Mouse (Mus musculus): ENCODE measurements around the gene Thy1. TPM values are rescaled to one million over a fixed set of nuclear protein-coding genes. Genes with fewer than 3 reads are reported as not detected.

Gene Thy1
- total RNA-seq (2021) = 10 to 100 TPM; 16.2 to 18.8 TPM

DNA sequence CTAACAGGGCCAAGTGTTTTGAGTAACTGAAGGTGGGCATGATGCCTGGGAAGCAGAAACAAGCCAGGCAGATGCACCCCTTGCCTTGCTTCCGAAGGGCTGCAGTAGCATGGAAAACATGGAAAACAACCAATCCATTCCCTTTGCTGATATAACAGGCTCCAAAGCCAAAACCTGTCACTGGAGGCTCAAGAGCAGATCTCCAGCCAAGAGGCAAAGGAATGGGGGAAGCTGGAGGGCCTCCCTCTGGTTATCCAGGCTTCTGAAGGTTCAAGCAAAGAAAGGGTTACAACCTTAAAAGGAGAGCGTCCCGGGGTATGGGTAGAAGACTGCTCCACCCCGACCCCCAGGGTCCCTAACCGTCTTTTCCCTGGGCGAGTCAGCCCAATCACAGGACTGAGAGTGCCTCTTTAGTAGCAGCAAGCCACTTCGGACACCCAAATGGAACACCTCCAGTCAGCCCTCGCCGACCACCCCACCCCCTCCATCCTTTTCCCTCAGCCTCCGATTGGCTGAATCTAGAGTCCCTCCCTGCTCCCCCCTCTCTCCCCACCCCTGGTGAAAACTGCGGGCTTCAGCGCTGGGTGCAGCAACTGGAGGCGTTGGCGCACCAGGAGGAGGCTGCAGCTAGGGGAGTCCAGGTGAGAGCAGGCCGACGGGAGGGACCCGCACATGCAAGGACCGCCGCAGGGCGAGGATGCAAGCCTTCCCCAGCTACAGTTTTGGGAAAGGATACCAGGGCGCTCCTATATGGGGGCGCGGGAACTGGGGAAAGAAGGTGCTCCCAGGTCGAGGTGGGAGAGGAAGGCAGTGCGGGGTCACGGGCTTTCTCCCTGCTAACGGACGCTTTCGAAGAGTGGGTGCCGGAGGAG, at the start of gene Thy1:
TSS of gene Thy1 (plus strand) at position 549 of the 872 bp plus-strand sequence.
- DNase-seq = peak; percentile 52

DNA sequence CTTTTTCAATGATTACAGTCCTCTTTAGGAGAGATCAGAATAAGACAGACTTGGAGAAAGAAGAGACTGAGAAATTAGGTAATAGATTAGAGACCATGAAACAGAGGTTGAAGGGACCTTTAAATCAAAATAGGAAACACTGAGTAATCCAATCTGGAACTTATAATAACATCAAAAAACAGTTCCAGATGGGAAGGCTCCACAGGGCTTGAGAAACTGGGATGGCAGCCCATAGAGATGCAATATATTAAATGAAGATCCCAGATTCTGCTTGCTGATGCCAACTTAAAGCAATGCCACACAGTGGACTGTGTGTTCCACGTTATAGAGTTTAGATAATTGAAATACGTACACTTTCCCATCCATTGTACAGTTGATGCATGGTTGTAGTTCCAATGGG, 45.5 kb upstream of the Thy1 start:
- no peak for DNase-seq

- DNase-seq = no peak
These were observed 44.3 kb upstream of the Thy1 start for GRCm38 (mm10) chr9:43998851-43999250.

GRCm38 (mm10) chr9:44004362-44004761, 38.8 kb upstream of the Thy1 start:
- DNase-seq = no peak

- no peak for DNase-seq
These were observed 37.9 kb upstream of the Thy1 start for GRCm38 (mm10) chr9:44005305-44005704.

DNA sequence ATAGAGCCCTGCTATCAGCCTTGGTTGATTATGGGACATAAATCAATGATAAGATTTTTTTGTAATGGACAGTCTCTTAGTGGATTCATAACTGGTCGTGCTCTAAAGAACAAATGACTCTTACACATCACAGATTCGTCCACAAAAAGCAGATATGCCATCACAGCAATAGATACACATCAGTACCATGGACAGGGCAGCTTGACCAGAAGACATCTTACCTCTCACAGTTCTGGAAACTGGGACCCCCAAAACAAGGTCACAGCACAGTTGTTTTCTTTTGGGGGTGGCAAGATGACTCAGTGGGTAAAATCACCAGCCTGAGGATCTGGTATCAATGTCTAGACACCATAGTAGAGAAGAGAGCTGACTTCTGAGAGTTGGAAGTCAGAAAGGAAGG, 35.9 kb upstream of the Thy1 start:
- no peak for DNase-seq

DNA sequence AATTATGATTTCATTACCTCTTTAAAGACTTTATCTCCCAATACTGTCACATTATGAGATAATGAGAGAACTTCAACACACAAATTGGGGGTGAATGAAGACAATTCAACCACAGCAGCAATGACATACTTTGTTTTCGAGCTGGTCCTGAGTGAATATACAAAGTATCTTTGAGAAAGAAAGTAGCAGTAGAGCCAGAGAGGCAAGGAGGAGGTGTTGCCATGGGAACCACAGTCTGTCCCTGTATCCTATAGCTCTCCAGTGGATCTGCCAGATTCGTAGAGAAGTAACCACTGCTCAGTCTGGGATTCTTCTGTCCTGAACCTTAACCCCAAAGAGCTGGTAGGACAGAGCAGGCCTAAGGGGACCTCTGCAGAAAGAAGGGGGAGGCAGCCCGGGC, 35.2 kb upstream of the Thy1 start:
- no peak for DNase-seq

GRCm38 (mm10) chr9:44010900-44011299, 32.3 kb upstream of the Thy1 start:
- no peak for DNase-seq

DNA sequence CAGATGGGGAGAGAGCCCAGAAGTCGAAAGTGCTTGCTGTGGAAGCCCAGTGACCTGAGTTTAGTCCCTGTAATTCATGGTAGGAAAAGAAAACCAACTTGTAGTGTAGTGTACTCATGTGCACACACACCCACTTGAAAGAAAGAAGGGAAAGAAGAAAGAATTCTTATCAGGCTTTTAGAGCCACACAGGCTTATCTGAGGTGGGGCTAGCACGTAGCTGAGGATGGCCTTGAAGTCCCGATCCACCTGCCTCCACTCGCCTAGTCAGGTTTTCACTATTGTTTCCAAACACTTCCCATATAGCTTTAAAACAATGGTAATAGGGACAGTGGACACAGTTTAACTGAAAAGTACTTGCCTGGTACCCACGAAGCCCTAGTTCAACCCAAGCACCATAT, 31.5 kb upstream of the Thy1 start:
- no peak for DNase-seq

GRCm38 (mm10) chr9:44012164-44012563, 31.0 kb upstream of the Thy1 start:
- DNase-seq = no peak

DNA sequence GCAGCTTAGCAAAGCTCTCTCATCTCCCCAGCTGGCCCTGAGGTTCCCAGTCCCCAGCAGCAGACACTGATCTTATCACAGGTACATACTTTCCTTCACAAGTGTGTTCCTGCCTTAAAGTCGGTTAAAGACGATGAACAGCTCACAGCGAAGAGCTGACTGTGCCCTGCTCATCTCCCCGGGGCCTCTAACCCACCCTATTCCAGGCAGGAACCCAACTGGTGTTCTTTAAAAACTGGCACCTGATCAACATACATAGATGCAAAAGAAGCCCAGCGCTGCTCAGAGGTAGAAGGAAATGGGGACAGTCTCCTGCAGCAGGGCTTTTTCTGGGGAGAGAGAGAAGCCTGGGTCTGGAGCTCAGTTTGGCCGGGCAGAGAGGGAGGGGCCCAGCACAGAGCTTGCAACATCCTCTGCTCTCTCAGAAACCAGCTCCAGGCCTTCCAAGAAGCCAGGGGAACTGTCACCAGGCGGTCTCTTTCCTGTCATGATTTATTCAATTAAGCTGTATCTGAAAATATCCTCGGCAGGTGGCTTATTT, 30.4 kb upstream of the Thy1 start:
- peak; percentile 47 for DNase-seq

- DNase-seq = no peak
These were observed 29.4 kb upstream of the Thy1 start for GRCm38 (mm10) chr9:44013781-44014180.

- DNase-seq = peak; percentile 29
These were observed 26.9 kb upstream of the Thy1 start for GRCm38 (mm10) chr9:44016304-44016703.

- DNase-seq = no peak
These were observed 25.3 kb upstream of the Thy1 start for GRCm38 (mm10) chr9:44017846-44018245.

- DNase-seq = no peak
These were observed 23.2 kb upstream of the Thy1 start for GRCm38 (mm10) chr9:44020001-44020400.

- no peak for DNase-seq
These were observed 20.9 kb upstream of the Thy1 start for GRCm38 (mm10) chr9:44022100-44022847.

- DNase-seq = no peak
These were observed 19.1 kb upstream of the Thy1 start for GRCm38 (mm10) chr9:44024096-44024495.

- peak; percentile 18 for DNase-seq
These were observed 13.5 kb upstream of the Thy1 start for GRCm38 (mm10) chr9:44029580-44030236.

- DNase-seq = no peak
These were observed 12.5 kb upstream of the Thy1 start for GRCm38 (mm10) chr9:44030646-44031045.

GRCm38 (mm10) chr9:44031079-44031478, 12.1 kb upstream of the Thy1 start:
- no peak for DNase-seq

GRCm38 (mm10) chr9:44031946-44032345, 11.2 kb upstream of the Thy1 start:
- DNase-seq = no peak

- no peak for DNase-seq
These were observed 9.9 kb upstream of the Thy1 start for GRCm38 (mm10) chr9:44033317-44033716.

Measured in heart, postnatal 4 days (tissue).